Mouse (Mus musculus) liver, adult (tissue): Measurements from ENCODE around the gene Mef2d.

Source experiments
- GATA4 ChIP-seq: IDR thresholded peaks from 2 replicates; pipeline ENCODE4 v1.6.1; 2014; ENCODE audit warnings: mild to moderate bottlenecking, low read length; ENCODE audit not compliant: insufficient replicate concordance

The Mef2d gene

DNA sequence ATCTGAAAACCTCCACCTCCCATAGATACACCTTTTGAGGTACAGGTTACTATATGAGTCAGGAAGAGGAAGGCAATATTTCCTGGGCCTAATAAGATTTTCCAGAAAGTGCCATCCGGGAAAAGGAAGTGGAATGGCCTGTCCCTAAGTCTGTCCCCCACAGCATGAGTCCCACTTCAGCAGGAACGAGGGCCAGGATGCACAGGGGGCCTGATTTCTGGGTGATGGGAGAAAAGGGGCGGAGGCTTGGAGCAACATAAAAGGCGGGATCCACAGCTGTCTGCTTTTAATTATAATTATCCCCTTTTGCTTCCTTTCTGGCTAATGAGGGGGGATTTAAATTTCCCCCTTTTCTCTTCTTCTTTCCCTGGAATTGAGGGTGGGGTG lies 63.0 kb downstream of the Mef2d start:
- TF ChIP-seq GATA4 = no peak

DNA sequence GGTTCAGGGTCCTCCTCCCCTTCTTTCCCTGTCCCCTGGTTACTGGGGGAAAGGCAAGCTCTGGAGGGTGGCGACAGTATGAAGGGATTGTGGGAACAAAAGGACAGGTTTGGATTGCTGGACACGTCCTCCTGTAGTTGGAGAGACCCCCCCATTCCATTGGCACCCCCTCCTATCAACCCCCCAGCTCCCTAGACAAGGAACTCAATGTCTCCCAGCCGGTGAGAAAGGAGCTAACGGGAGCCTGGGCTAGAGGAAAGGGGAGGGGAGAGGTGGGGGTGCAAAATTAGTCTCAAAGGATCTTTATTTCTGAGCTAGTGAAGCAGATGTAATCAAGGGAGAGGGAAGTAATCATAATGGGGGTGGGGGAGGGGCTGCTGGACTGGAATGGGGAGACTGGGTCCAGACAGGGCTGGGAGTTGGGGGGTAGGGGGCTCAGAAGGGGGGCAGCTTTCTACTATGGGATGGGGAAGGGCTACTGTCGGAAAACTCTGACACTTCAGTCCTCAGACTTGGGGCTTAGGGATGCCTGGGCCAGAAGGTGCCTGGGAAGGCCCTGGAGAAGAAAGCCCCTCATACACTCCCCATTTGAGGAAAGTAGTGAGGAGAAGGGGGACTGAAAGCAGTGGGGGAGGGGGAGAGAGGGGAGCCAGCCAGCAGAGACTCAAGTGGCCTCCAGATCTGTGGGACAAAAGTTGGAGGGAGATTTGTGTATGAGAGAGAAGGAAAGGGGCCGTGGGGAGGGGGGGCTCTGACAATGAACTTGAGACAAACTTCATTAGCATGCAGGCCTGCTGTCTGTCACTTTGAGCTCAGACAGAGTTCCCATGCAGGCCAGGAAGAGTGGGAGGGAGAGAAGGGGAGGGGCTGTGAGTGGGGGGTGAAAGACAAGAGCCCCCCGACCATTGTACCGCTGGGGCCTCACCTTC lies 63.7 kb downstream of the Mef2d start:
- TF ChIP-seq GATA4 = no peak

GRCm38 (mm10) chr3:88206500-88206899 lies 64.3 kb downstream of the Mef2d start:
- TF ChIP-seq GATA4 = no peak

DNA sequence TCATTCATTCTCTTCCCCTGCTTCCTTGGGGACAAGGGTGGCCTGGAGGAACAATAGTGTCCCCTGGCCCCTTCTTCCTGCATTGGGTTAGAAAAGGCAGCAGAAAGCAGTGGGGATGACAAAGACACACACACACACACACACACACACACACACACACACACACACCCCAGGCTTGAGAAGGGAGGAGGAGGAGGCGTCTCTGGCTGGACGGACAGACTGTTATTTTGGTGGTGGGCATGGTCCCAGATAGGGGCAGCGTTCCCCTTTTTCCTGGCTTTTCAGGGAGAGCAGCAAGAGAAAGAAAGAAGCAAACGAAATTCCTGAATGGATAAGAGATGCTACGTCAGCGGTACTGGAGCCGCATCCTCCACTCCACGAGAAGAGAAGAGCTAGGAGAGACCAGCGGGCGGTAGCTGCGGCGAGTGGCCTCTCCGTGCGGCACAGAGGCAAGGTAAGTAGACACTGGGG lies 64.8 kb downstream of the Mef2d start:
- no peak for TF ChIP-seq GATA4

- TF ChIP-seq GATA4 = no peak
Measured at GRCm38 (mm10) chr3:88207451-88208100, 65.4 kb downstream of the Mef2d start.

DNA sequence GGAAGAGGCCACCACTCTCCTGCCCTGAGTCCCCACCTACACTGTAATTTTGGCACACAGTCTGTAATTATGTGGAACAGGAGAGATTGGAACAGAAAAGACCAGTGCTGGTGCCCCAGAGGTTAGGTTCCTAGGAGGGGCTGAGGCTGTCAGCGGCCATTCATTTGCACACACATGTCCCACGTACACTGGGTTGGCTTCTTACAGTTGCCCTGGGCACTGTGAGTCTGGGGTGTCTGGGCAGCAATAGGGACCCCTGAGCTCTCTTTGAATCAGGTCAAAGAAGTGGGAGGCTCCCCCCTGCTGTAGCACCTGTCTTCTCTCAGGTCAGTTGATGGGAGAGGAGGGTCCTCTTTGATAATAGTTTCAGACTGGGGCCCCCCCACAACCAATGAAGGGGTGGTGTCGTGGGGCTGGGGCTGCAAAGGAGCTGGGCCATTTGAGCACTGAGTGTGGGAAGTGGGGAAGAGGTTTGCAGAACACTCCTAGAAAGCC lies 66.1 kb downstream of the Mef2d start:
- no peak for TF ChIP-seq GATA4

DNA sequence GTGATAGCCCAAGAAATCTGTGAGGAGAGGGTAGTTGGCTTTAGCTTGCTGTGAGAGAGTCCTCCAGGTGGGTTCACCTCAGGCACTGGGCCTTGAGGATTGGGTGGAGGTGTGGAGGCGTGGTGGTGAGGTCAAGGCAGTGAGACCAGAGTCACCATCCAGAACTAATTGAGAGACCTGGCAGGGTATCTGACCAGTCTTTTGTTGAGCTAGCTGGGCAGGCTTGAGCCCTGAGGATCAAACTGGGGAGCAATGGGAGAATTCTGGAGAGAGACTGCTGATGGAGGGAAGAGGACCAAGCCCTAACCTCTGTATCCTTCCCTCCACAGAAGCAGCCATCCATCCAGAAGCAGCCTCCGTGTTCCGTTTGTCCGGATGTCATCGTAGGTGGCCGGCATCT lies 67.1 kb downstream of the Mef2d start:
- TF ChIP-seq GATA4 = no peak

- TF ChIP-seq GATA4 = no peak
Measured at GRCm38 (mm10) chr3:88210121-88210520, 67.9 kb downstream of the Mef2d start.

DNA sequence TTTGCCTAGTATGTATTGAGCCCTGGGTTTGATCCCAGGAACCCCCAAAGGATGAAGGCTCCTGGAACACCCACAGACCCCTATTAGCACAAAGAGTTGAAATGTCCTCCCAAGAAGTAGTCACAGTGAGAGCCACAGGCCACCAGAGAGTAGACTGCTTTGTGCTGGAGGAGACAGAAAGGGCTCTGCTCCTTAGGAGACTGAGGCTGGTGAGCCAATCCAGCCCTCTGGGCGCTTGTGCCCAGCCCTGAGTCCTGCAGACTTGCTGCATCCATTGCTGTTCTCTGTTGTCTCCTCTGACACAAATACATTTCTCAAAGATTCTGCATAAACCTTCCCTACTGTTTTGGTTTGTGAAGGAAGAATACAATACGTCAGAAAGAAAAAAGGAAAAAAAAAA lies 68.7 kb downstream of the Mef2d start:
- no peak for TF ChIP-seq GATA4

- no peak for TF ChIP-seq GATA4
Measured at GRCm38 (mm10) chr3:88212356-88212755, 70.2 kb downstream of the Mef2d start.

DNA sequence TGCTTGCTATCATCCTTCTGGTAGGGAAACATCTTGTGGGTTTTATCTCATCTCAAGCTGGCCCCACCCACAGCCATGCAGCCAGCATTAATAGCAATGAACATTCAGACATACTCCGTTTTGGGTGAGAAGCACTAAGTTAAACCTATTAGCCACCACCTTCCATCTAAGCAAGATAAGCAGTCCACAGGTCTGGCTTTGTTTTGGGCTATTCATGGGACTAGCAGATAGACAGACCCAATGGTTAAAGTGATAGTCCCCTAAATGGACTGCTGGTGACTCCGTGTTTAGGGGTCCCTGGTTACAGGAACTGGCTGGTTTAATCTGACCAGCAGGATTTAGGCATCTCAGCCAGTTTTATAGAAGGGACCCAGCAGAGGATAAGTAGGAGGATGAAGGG lies 70.8 kb downstream of the Mef2d start:
- TF ChIP-seq GATA4 = no peak

DNA sequence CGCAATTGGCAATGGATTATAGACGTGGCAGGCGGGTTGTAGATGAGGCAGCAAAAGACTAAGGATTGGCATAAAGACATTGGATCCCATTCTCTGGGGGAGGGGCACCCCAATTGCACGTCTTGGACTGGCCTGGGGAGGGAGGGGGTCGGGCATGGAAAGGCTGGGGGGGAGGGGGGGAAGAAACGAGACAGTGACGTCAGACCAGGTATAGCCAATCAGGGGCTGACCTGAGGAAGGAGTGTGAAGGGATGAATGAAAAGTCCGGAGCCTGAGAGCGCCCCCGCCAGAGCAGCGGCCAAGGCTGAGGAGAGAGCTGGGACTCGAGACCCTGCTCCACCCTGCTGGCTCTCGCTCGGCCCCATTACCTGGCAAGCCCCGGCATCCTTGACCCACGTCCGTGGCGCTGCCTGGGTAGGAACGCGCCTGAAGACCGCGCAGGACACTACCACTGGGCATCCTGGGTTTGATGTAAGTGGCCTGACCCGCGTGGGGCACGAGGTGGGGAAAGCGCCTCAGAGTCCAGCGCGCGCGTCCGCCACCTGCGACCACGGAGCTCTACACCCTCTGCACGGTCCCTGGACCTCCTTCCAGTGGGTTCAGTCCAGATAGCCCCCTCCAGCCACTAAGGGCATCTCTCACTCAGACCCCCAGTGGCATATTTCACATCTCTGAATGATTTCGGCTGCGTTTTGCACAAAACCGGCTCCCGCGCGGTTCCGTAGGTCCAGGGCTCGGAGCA lies 72.2 kb downstream of the Mef2d start:
- TF ChIP-seq GATA4 = no peak

DNA sequence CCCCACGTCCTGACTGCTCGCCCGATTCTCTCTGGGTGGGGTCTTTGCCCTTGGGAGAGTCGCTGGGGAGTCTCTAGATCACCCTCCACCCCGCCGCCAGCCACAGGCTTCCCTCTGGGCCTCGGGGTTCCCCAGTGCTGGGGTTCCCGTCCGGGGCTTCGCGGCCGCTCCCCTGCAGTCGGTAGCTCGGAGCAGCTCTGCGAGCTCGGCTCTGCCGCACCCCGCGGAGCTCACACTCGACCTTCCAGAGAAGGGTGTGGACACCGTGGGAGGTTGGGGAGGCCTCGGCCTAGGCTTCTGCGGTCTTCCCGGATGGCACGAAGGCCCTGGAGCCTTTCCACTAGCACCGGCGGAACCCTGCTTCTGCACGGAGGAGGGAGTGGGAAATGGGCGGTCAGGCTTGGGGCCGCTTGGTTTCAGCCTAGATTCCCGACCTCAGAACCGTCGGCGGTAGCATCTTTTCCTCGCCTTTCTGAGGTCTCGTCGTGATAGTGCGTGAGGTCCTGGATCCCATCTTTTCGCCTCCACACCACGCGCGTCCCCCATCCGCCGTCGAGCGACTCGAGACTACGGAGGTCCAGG lies 72.9 kb downstream of the Mef2d start:
- no peak for TF ChIP-seq GATA4

GRCm38 (mm10) chr3:88215553-88216004 lies 73.4 kb downstream of the Mef2d start:
- no peak for TF ChIP-seq GATA4

- TF ChIP-seq GATA4 = no peak
Measured at GRCm38 (mm10) chr3:88216116-88216515, 73.9 kb downstream of the Mef2d start.

DNA sequence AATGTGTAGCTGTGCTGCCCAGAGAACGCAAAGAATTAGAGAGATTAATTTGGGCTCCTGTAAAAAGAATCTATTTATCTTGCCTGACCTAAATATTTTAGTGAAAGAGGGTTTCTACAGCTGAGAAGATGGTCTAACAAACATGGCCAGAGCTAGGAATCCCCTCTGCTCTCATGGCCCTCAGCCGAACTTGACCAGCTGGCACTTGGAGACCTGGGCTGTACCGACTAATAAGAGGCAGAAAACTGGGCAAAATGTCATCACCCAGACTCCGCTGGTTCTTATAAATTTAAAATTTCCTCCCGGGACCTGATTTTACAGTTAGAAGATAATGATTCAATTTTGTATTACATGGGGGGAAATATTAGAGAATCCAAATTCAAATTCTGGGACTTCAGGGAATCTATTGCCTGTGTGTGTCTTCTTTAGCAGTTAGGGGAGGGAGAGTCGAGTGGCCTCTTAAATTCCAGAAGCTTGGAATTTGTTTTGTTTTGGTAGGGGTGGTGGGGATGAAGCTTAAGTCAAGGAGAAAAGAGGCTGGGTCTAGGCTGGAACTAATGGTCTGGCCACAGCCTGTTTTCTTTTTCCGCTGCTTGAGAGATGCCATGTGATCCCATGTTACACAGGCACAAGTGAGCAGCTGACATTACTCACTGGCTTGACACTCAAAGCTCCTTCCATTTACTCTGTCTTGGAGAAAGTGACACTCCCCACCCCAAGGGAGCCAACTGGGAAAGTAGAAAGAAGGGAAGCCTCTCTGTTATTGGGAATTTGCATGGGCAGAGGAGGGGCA lies 74.6 kb downstream of the Mef2d start:
- TF ChIP-seq GATA4 = no peak
